Mouse (Mus musculus): ENCODE measurements around the gene Cdk9. TPM values are rescaled to one million over a fixed set of nuclear protein-coding genes. Genes with fewer than 3 reads are reported as not detected.

The Cdk9 gene
- total and polyA plus RNA-seq, 3 experiments, result 30.9 to 125 TPM; not detected in 1

DNA sequence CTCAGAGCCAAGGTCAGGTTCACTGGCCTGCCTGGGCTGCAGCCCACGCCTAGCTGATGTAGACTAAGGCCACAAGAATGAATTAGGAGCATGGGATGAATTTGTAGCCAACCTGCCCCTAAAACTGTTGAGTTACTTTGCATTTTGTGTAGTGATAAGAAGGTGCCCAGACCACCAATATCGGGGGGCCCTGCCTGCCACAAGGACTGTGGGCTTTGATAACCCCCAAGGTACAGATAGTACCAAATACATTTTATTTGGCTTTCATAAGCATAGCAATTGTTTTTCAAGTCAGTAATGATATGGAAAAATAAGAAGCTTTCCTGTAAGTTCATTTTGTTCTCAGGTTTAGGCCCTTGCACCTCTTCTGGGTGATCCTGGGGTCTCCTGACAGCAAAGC lies 54.0 kb downstream of the Cdk9 start:
- peak overlapping the region; percentile 76 for H3K27ac ChIP-seq (ENCODE audit: control insufficient read depth, low read depth, low read length)
- no peaks in the 10 kb centered on the region for H3K79me2 ChIP-seq (ENCODE audit: control insufficient read depth, insufficient read depth, low read length, poor library complexity)
- peaks cover 20 to 30% of the 10 kb centered on the region in 2 experiments for H3K4me1 ChIP-seq (ENCODE audit: control insufficient read depth in 1 of 2, insufficient read depth in 2 of 2, low read length in 2 of 2)
- H3K9ac ChIP-seq (ENCODE audit: control insufficient read depth, low read depth, low read length, poor library complexity, severe bottlenecking), result peak overlapping the region; percentile 50; the same call in 1 of the 2 replicates
- H3K9me3 ChIP-seq (replicated peaks; ENCODE audit: insufficient read depth, low read length), result no peaks in the 10 kb centered on the region
- DNase-seq (ENCODE audit: low read depth, low spot score), result peak; percentile 60
- H3K36me3 ChIP-seq (ENCODE audit: control insufficient read depth in 1 of 2, insufficient read depth in 2 of 2, low read length in 2 of 2), result peaks cover 0 to 15% of the 10 kb centered on the region in 2 experiments; a peak in 2 of 4 replicates
- no peak overlapping the region for H3K4me3 ChIP-seq (ENCODE audit: control insufficient read depth in 1 of 2, insufficient read depth in 1 of 2, low read depth in 2 of 2, low read length in 2 of 2)
- no peaks in the 10 kb centered on the region for H3K27me3 ChIP-seq (ENCODE audit: control insufficient read depth in 1 of 2, insufficient read depth in 2 of 2, low read length in 2 of 2)
- TF ChIP-seq MAX (IDR thresholded peaks at IDR 0.05; ENCODE audit: low read length), result no peak
- 0 out of 2 replicates have a peak, but pooled peaks have one; percentile 13 for TF ChIP-seq HCFC1 (IDR thresholded peaks at IDR 0.05; ENCODE audit: low read depth, low read length)
- TF ChIP-seq NELFE (IDR thresholded peaks at IDR 0.05; ENCODE audit: low read depth, low read length), result 0 out of 2 replicates have a peak, but pooled peaks have one; percentile 17
- no peak for TF ChIP-seq UBTF (IDR thresholded peaks at IDR 0.05; ENCODE audit: borderline replicate concordance, insufficient read depth, low read depth, low read length)
- no peak for TF ChIP-seq ZMIZ1 (IDR thresholded peaks at IDR 0.05; ENCODE audit: low read depth, low read length)
- TF ChIP-seq ZNF384 (IDR thresholded peaks at IDR 0.05; ENCODE audit: low read depth, low read length), result no peak
- no peak for TF ChIP-seq POLR2AphosphoS2 (IDR thresholded peaks at IDR 0.05; ENCODE audit: low read length)
- no peak for TF ChIP-seq POLR2A (IDR thresholded peaks at IDR 0.05; ENCODE audit: control insufficient read depth in 1 of 2, insufficient read depth in 1 of 2, low read depth in 1 of 2, low read length in 2 of 2, poor library complexity in 1 of 2)
- TF ChIP-seq MAZ (IDR thresholded peaks at IDR 0.05; ENCODE audit: low read depth, low read length), result no peak; the same call in 1 of the 2 replicates
- TF ChIP-seq TBP (IDR thresholded peaks at IDR 0.05; ENCODE audit: low read depth, low read length), result no peak
- no peak for TF ChIP-seq GABPA (IDR thresholded peaks at IDR 0.05; ENCODE audit: low read depth, low read length)
- no peak for TF ChIP-seq ELF1 (IDR thresholded peaks at IDR 0.05; ENCODE audit: low read depth, low read length)
- no peak for TF ChIP-seq NRF1 (IDR thresholded peaks at IDR 0.05; ENCODE audit: insufficient read depth, low read depth, low read length, poor library complexity, severe bottlenecking)
- TF ChIP-seq ZKSCAN1 (IDR thresholded peaks at IDR 0.05; ENCODE audit: low read depth, low read length), result no peak
- TF ChIP-seq CTCF (IDR thresholded peaks at IDR 0.05 in 2 of 3, conservative IDR thresholded peaks at IDR 0.05 in 1 of 3; ENCODE audit: control insufficient read depth in 1 of 3, insufficient read depth in 1 of 3, low read depth in 2 of 3, low read length in 3 of 3, poor library complexity in 1 of 3, severe bottlenecking in 1 of 3), result no peak
- TF ChIP-seq MEF2A (IDR thresholded peaks at IDR 0.05; ENCODE audit: extremely low read depth, insufficient replicate concordance, low read depth, low read length, poor library complexity, severe bottlenecking), result no peak
- TF ChIP-seq USF2 (IDR thresholded peaks at IDR 0.05; ENCODE audit: borderline replicate concordance in 1 of 2, insufficient read depth in 1 of 2, low read depth in 1 of 2, low read length in 2 of 2), result no peak
- TF ChIP-seq TAL1 (IDR thresholded peaks at IDR 0.05; ENCODE audit: low read length), result peak; percentile 56
- TF ChIP-seq GATA1 (IDR thresholded peaks at IDR 0.05; ENCODE audit: low read depth, low read length), result peak; percentile 88
- TF ChIP-seq MYC (IDR thresholded peaks at IDR 0.05; ENCODE audit: low read depth, low read length), result 0 out of 2 replicates have a peak, but pooled peaks have one; percentile 6
- TF ChIP-seq MXI1 (IDR thresholded peaks at IDR 0.05; ENCODE audit: low read depth, low read length), result no peak
- TF ChIP-seq E2F4 (IDR thresholded peaks at IDR 0.05; ENCODE audit: borderline replicate concordance, low read depth, low read length), result no peak
- peak; percentile 57; the same call in 1 of the 2 replicates for TF ChIP-seq RCOR1 (IDR thresholded peaks at IDR 0.05; ENCODE audit: low read depth, low read length)
- 0 out of 2 replicates have a peak, but pooled peaks have one; percentile 27 for TF ChIP-seq KAT2A (conservative IDR thresholded peaks at IDR 0.05; ENCODE audit: low read depth, low read length)
- TF ChIP-seq ETS1 (IDR thresholded peaks at IDR 0.05; ENCODE audit: low read depth, low read length), result peak; percentile 61; the same call in 1 of the 2 replicates
- peak; percentile 92 to 97 for TF ChIP-seq EP300 (IDR thresholded peaks at IDR 0.05; ENCODE audit: low read depth in 1 of 2, low read length in 2 of 2)
- 0 out of 2 replicates have a peak, but pooled peaks have one; percentile 59 for TF ChIP-seq JUND (IDR thresholded peaks at IDR 0.05; ENCODE audit: low read depth, low read length)
- peak; percentile 55; the same call in 1 of the 2 replicates for TF ChIP-seq MAFK (IDR thresholded peaks at IDR 0.05; ENCODE audit: borderline replicate concordance, low read depth, low read length)
- TF ChIP-seq ZC3H11A (IDR thresholded peaks at IDR 0.05; ENCODE audit: low read depth, low read length), result no peak
- no peak for TF ChIP-seq POLR2AphosphoS5 (IDR thresholded peaks at IDR 0.05; ENCODE audit: borderline replicate concordance, low read depth, low read length)
- TF ChIP-seq TCF12 (IDR thresholded peaks at IDR 0.05; ENCODE audit: low read depth, low read length), result peak; percentile 92
- TF ChIP-seq SMC3 (IDR thresholded peaks at IDR 0.05; ENCODE audit: low read depth, low read length), result no peak
- peak; percentile 77 for TF ChIP-seq MYB (IDR thresholded peaks at IDR 0.05; ENCODE audit: low read depth, low read length)
- TF ChIP-seq RAD21 (IDR thresholded peaks at IDR 0.05; ENCODE audit: low read depth, low read length), result no peak
- TF ChIP-seq BHLHE40 (IDR thresholded peaks at IDR 0.05; ENCODE audit: borderline replicate concordance, low read depth, low read length), result no peak
- no peak for TF ChIP-seq CHD2 (IDR thresholded peaks at IDR 0.05; ENCODE audit: low read length)
- TF ChIP-seq CHD1 (IDR thresholded peaks at IDR 0.05; ENCODE audit: low read depth, low read length), result no peak
